Mouse (Mus musculus) CH12.LX (cell line): ENCODE measurements around the gene Atp7a. TPM values are rescaled to one million over a fixed set of nuclear protein-coding genes. Genes with fewer than 3 reads are reported as not detected.

Experiments used
- DNase-seq: peaks from one replicate; pipeline ENCODE4 v3.0.0-alpha.2; 2013; ENCODE audit errors: extremely low read depth
- H3K27ac ChIP-seq: 2 replicates; pipeline ENCODE4 v1.5.1; 2012; ENCODE audit warnings: low read depth, mild to moderate bottlenecking, control low read depth, moderate library complexity; ENCODE audit not compliant: insufficient read depth
- H3K27me3 ChIP-seq: replicated peaks from 2 replicates; pipeline ENCODE3; 2012; ENCODE audit warnings: inconsistent platforms
- H3K36me3 ChIP-seq, 2 experiments: replicated peaks in 1 of 2; 2 replicates each; pipeline versions ENCODE3 to v1.6.1; 2012; ENCODE audit warnings: inconsistent platforms in 1 of 2, low read length in 1 of 2, mild to moderate bottlenecking in 1 of 2, mixed read lengths in 1 of 2, moderate library complexity in 1 of 2; ENCODE audit not compliant: control insufficient read depth in 1 of 2, insufficient read depth in 1 of 2
- H3K4me1 ChIP-seq, 2 experiments: 2 replicates each; pipeline ENCODE4 v1.6.1; 2012; ENCODE audit warnings: inconsistent platforms in 1 of 2, moderate library complexity in 1 of 2; ENCODE audit not compliant: insufficient read depth in 2 of 2, control insufficient read depth in 1 of 2
- H3K4me2 ChIP-seq: 2 replicates; pipeline ENCODE4 v1.6.1; 2012; ENCODE audit warnings: low read depth, mild to moderate bottlenecking, control low read depth; ENCODE audit not compliant: poor library complexity, insufficient read depth, severe bottlenecking
- H3K4me3 ChIP-seq, 3 experiments: fragments of 150-350 bp in 1 of 3; sonication (generic) in 1 of 3; replicated peaks in 1 of 3; 2 replicates each; pipeline versions ENCODE3 to v1.5.1; 2011 to 2012; ENCODE audit warnings: low read depth in 2 of 3, low read length in 2 of 3, mild to moderate bottlenecking in 2 of 3, moderate library complexity in 2 of 3, control low read depth in 1 of 3, improper control_type of control experiment in 1 of 3, inconsistent platforms in 1 of 3, mixed read lengths in 1 of 3; ENCODE audit not compliant: poor library complexity in 1 of 3
- H3K79me2 ChIP-seq: replicated peaks from 2 replicates; pipeline ENCODE4 v1.6.1; 2012; ENCODE audit warnings: mild to moderate bottlenecking, moderate library complexity; ENCODE audit not compliant: control insufficient read depth, poor library complexity, insufficient read depth, severe bottlenecking; ENCODE audit errors: extremely low read depth
- H3K9ac ChIP-seq: 2 replicates; pipeline ENCODE4 v1.6.1; 2012; ENCODE audit warnings: low read depth, mild to moderate bottlenecking, control low read depth, moderate library complexity; ENCODE audit not compliant: insufficient read depth
- H3K9me3 ChIP-seq: replicated peaks from 2 replicates; pipeline ENCODE3; 2012; ENCODE audit warnings: low read length, inconsistent platforms, mixed read lengths
- CHD1 ChIP-seq: IDR thresholded peaks from 2 replicates; pipeline ENCODE4 v1.6.1; 2012; ENCODE audit warnings: low read depth, low read length, improper control_type of control experiment, inconsistent platforms
- CTCF ChIP-seq, 2 experiments: IDR thresholded peaks in 1 of 2; conservative IDR thresholded peaks in 1 of 2; 2 replicates each; pipeline ENCODE4 v1.5.1; 2011 to 2012; ENCODE audit warnings: low read depth in 2 of 2, low read length in 2 of 2, improper control_type of control experiment in 1 of 2, inconsistent platforms in 1 of 2, mild to moderate bottlenecking in 1 of 2, moderate library complexity in 1 of 2
- ELF1 ChIP-seq: IDR thresholded peaks from 2 replicates; pipeline ENCODE4 v1.6.1; 2014; ENCODE audit warnings: low read depth, mild to moderate bottlenecking, inconsistent platforms, low read length, improper control_type of control experiment
- EP300 ChIP-seq: IDR thresholded peaks from 2 replicates; pipeline ENCODE4 v1.6.1; 2011; ENCODE audit warnings: low read length, improper control_type of control experiment
- ETS1 ChIP-seq: conservative IDR thresholded peaks from 2 replicates; pipeline ENCODE4 v1.6.1; 2012; ENCODE audit warnings: low read depth, mild to moderate bottlenecking, inconsistent platforms, low read length, improper control_type of control experiment, moderate library complexity
- GABPA ChIP-seq: IDR thresholded peaks from 2 replicates; pipeline ENCODE4 v1.6.1; 2012; ENCODE audit warnings: low read depth, low read length, improper control_type of control experiment, inconsistent platforms; ENCODE audit not compliant: insufficient replicate concordance
- JUN ChIP-seq: IDR thresholded peaks from 2 replicates; pipeline ENCODE4 v1.6.1; 2011; ENCODE audit warnings: low read depth, mild to moderate bottlenecking, low read length, improper control_type of control experiment, moderate library complexity; ENCODE audit not compliant: insufficient read depth
- JUND ChIP-seq: conservative IDR thresholded peaks from 2 replicates; pipeline ENCODE4 v1.6.1; 2011; ENCODE audit warnings: low read depth, low read length, improper control_type of control experiment
- MAX ChIP-seq: IDR thresholded peaks from 2 replicates; pipeline ENCODE4 v1.6.1; 2011; ENCODE audit warnings: low read length, improper control_type of control experiment
- MAZ ChIP-seq: IDR thresholded peaks from 2 replicates; pipeline ENCODE4 v1.6.1; 2012; ENCODE audit warnings: low read depth, mild to moderate bottlenecking, inconsistent platforms, low read length, improper control_type of control experiment, moderate library complexity
- NELFE ChIP-seq: IDR thresholded peaks from 2 replicates; pipeline ENCODE4 v1.6.1; 2011; ENCODE audit warnings: low read depth, low read length, improper control_type of control experiment
- POLR2A ChIP-seq: IDR thresholded peaks from 2 replicates; pipeline ENCODE4 v1.6.1; 2011; ENCODE audit warnings: low read depth, mild to moderate bottlenecking, improper control_type of control experiment, low read length
- POLR2AphosphoS2 ChIP-seq: IDR thresholded peaks from 2 replicates; pipeline ENCODE4 v1.6.1; 2011; ENCODE audit warnings: low read depth, low read length, improper control_type of control experiment
- RAD21 ChIP-seq: IDR thresholded peaks from 2 replicates; pipeline ENCODE4 v1.6.1; 2011; ENCODE audit warnings: low read depth, mild to moderate bottlenecking, low read length, improper control_type of control experiment, moderate library complexity
- SIN3A ChIP-seq: IDR thresholded peaks from 2 replicates; pipeline ENCODE4 v1.6.1; 2012; ENCODE audit warnings: low read length, improper control_type of control experiment, inconsistent platforms
- SMC3 ChIP-seq: IDR thresholded peaks from 2 replicates; pipeline ENCODE4 v1.6.1; 2011; ENCODE audit warnings: low read depth, low read length, improper control_type of control experiment
- TBP ChIP-seq: conservative IDR thresholded peaks from 2 replicates; pipeline ENCODE4 v1.6.1; 2011; ENCODE audit warnings: low read depth, low read length, improper control_type of control experiment
- TCF12 ChIP-seq: IDR thresholded peaks from 2 replicates; pipeline ENCODE4 v1.6.1; 2014; ENCODE audit warnings: low read depth, mild to moderate bottlenecking, inconsistent platforms, low read length, improper control_type of control experiment
- UBTF ChIP-seq: IDR thresholded peaks from 2 replicates; pipeline ENCODE4 v1.6.1; 2012; ENCODE audit warnings: low read depth, mild to moderate bottlenecking, inconsistent platforms, low read length, improper control_type of control experiment, moderate library complexity
- USF1 ChIP-seq: IDR thresholded peaks from 2 replicates; pipeline ENCODE4 v1.6.1; 2014; ENCODE audit warnings: low read depth, mild to moderate bottlenecking, inconsistent platforms, low read length, improper control_type of control experiment
- ZC3H11A ChIP-seq: IDR thresholded peaks from 2 replicates; pipeline ENCODE4 v1.6.1; 2012; ENCODE audit warnings: low read depth, mild to moderate bottlenecking, inconsistent platforms, low read length, improper control_type of control experiment
- ZKSCAN1 ChIP-seq: IDR thresholded peaks from 2 replicates; pipeline ENCODE4 v1.6.1; 2012; ENCODE audit warnings: low read depth, inconsistent platforms, low read length, improper control_type of control experiment, borderline replicate concordance
- ZMIZ1 ChIP-seq: IDR thresholded peaks from 2 replicates; pipeline ENCODE4 v1.6.1; 2012; ENCODE audit warnings: low read depth, mild to moderate bottlenecking, inconsistent platforms, low read length, improper control_type of control experiment
- dilution Hi-C: fragments of 300-500 bp; cut with MboI; formaldehyde crosslinking; loops from 2 replicates; pipeline ENCODE4 v1.14.3; 2020; ENCODE audit warnings: low sequenced_read_pairs; ENCODE audit not compliant: extremely low pct_unique_long_range_greater_than_20kb, extremely low pct_ligation_motif_present
- in situ Hi-C: fragments of 300-500 bp; cut with MboI; formaldehyde crosslinking; loops from 3 replicates; pipeline ENCODE4 v1.14.3; 2019; ENCODE audit warnings: low sequenced_read_pairs, low pct_ligation_motif_present, low pct_unique_long_range_greater_than_20kb, mixed read lengths
- polyA plus RNA-seq: library from polyadenylated mRNA; unstranded; fragments of >175 nt; gene quantifications from 2 replicates; pipeline ENCODE4 v1.2.1, GENCODE M21; 2012; ENCODE audit warnings: low read depth; ENCODE audit not compliant: insufficient read length
- total RNA-seq, 2 experiments: library from RNA; depleted of rRNA; stranded (reverse); fragments of 300-350 nt in 1 of 2; fragments of >200 nt in 1 of 2; gene quantifications; 2 replicates each; pipeline ENCODE4 v1.2.3; 2012 to 2014

Atp7a gene
- total and polyA plus RNA-seq, 3 experiments, result 2.2 to 5.4 (median 4.0) TPM

GRCm38 (mm10) chrX:106149460-106149859, 122.4 kb downstream of the Atp7a start:
- no peak for TF ChIP-seq ELF1
- no peak for TF ChIP-seq CTCF (conservative IDR thresholded peaks at IDR 0.05 in 1 of 2, IDR thresholded peaks at IDR 0.05 in 1 of 2; ENCODE audit: low read depth in 2 of 2, low read length in 2 of 2)
- no peak for TF ChIP-seq MAZ
- TF ChIP-seq EP300, result no peak
- TF ChIP-seq, all 38 proteins: peak for 0
- no peak overlapping the region for H3K27ac ChIP-seq
- no peak for DNase-seq
- no peak overlapping the region for H3K9ac ChIP-seq
- no peaks in the 10 kb centered on the region for H3K9me3 ChIP-seq
- no peaks in the 10 kb centered on the region for H3K36me3 ChIP-seq
- H3K4me3 ChIP-seq, result no peak overlapping the region
- H3K4me1 ChIP-seq, result peaks cover 0 to 10% of the 10 kb centered on the region in 2 experiments; a peak in 1 of 4 replicates
- in situ Hi-C loops (no loop called here), dilution Hi-C loops (no loop called here)
- no peak overlapping the region for H3K4me2 ChIP-seq
- no peaks in the 10 kb centered on the region for H3K79me2 ChIP-seq
- no peaks in the 10 kb centered on the region for H3K27me3 ChIP-seq

GRCm38 (mm10) chrX:106154180-106154586, 127.1 kb downstream of the Atp7a start:
- no peak overlapping the region for H3K4me3 ChIP-seq
- H3K36me3 ChIP-seq, result no peaks in the 10 kb centered on the region
- no peaks in the 10 kb centered on the region for H3K4me1 ChIP-seq
- H3K9me3 ChIP-seq, result no peaks in the 10 kb centered on the region
- no peak for DNase-seq
- in situ Hi-C loops, result no loop called here
- H3K27me3 ChIP-seq, result no peaks in the 10 kb centered on the region
- H3K27ac ChIP-seq, result no peak overlapping the region
- H3K79me2 ChIP-seq, result no peaks in the 10 kb centered on the region
- TF ChIP-seq POLR2A (no peak), ZKSCAN1 (no peak), USF1 (no peak), RAD21 (no peak), UBTF (no peak), GABPA (no peak), TBP (no peak), MAZ (no peak)
- H3K4me2 ChIP-seq, result no peak overlapping the region
- dilution Hi-C loops, result no loop called here
- no peak overlapping the region for H3K9ac ChIP-seq

GRCm38 (mm10) chrX:106155892-106156291, 128.8 kb downstream of the Atp7a start:
- Histone ChIP-seq H3K79me2 (no peaks in the 10 kb centered on the region), H3K36me3 (no peaks in the 10 kb centered on the region), H3K27ac (no peak overlapping the region), H3K9me3 (no peaks in the 10 kb centered on the region), H3K27me3 (no peaks in the 10 kb centered on the region), H3K4me2 (no peak overlapping the region), H3K4me1 (no peaks in the 10 kb centered on the region), H3K9ac (no peak overlapping the region), H3K4me3 (no peak overlapping the region)
- DNase-seq, result no peak
- TF ChIP-seq TCF12, result no peak
- no peak for TF ChIP-seq UBTF
- TF ChIP-seq ETS1, result no peak
- no peak for TF ChIP-seq ZC3H11A
- TF ChIP-seq POLR2A, result no peak
- TF ChIP-seq MAX, result no peak
- TF ChIP-seq POLR2AphosphoS2, result no peak
- no peak for TF ChIP-seq JUN
- TF ChIP-seq CHD1, result no peak
- TF ChIP-seq SMC3, result no peak
- TF ChIP-seq NELFE, result no peak
- no peak for TF ChIP-seq SIN3A
- TF ChIP-seq JUND, result no peak
- no peak for TF ChIP-seq ZMIZ1
- in situ Hi-C loops, result no loop called here
- dilution Hi-C loops, result no loop called here
